Mouse (Mus musculus): ENCODE results near the gene Gm49321.

Gm49321 gene

GRCm38 (mm10) chr12:73997297-73998127 is 60.1 kb downstream of the Gm49321 start, which contains the start of gene Syt16:
TSS of gene Syt16 (plus strand) at chr12:73997661.
- in situ Hi-C loops (cut with MboI, MseI): no loop called here

- in situ Hi-C loops (cut with MboI, MseI): no loop called here
These were observed 60.6 kb downstream of the Gm49321 start for GRCm38 (mm10) chr12:73998128-73998456.

- in situ Hi-C loops (cut with MboI, MseI): loop anchor here (25.0 kb wide), 1 partner anchor 1760 kb away; no protein-coding TSS in a partner anchor
These were observed 65.0 kb downstream of the Gm49321 start for GRCm38 (mm10) chr12:74002449-74002848.

GRCm38 (mm10) chr12:74009448-74009911 is 72.0 kb downstream of the Gm49321 start:
- in situ Hi-C loops (cut with MboI, MseI): loop anchor here (25.0 kb wide), 1 partner anchor 1753 kb away; no protein-coding TSS in a partner anchor

GRCm38 (mm10) chr12:74013739-74014138 is 76.3 kb downstream of the Gm49321 start:
- in situ Hi-C loops (cut with MboI, MseI): loop anchor here (25.0 kb wide), 1 partner anchor 1749 kb away; no protein-coding TSS in a partner anchor

GRCm38 (mm10) chr12:74014739-74015270 is 77.4 kb downstream of the Gm49321 start:
- in situ Hi-C loops (cut with MboI, MseI): loop anchor here (5.0 to 25.0 kb wide), 2 partner anchors 272 to 1747 kb away; no protein-coding TSS in a partner anchor

- in situ Hi-C loops (cut with MboI, MseI): loop anchor here (5.0 to 25.0 kb wide), 2 partner anchors 272 to 1747 kb away; no protein-coding TSS in a partner anchor
These were observed 78.0 kb downstream of the Gm49321 start for GRCm38 (mm10) chr12:74015491-74015890.

Data from T-helper 1 cell (primary cell).